Mouse (Mus musculus) MEL (cell line): ENCODE data around the gene Nudt3. TPM values are rescaled to one million over a fixed set of nuclear protein-coding genes. Genes with fewer than 3 reads are reported as not detected.
A peak's percentile ranks its signal among the peaks of the same experiment; 100 is the strongest.

Source experiments
- DNase-seq: peaks from one replicate; pipeline ENCODE4 v3.0.0; 2011; ENCODE audit warnings: low read depth, low spot score
- H3K27ac ChIP-seq: 2 replicates; pipeline ENCODE4 v1.5.1; 2012; ENCODE audit warnings: low read depth, mild to moderate bottlenecking, control low read depth, low read length, moderate library complexity; ENCODE audit not compliant: control insufficient read depth
- H3K27me3 ChIP-seq, 2 experiments: fragments of 150-350 bp in 1 of 2; sonication (generic) in 1 of 2; 2 replicates each; pipeline ENCODE4 v1.6.1; 2012; ENCODE audit warnings: low read length in 2 of 2, mild to moderate bottlenecking in 2 of 2, improper control_type of control experiment in 1 of 2, moderate library complexity in 1 of 2; ENCODE audit not compliant: insufficient read depth in 2 of 2, control insufficient read depth in 1 of 2
- H3K36me3 ChIP-seq, 2 experiments: 2 replicates each; pipeline ENCODE4 v1.6.1; 2012 to 2014; ENCODE audit warnings: low read length in 2 of 2, improper control_type of control experiment in 1 of 2, inconsistent platforms in 1 of 2, mild to moderate bottlenecking in 1 of 2; ENCODE audit not compliant: insufficient read depth in 2 of 2, control insufficient read depth in 1 of 2
- H3K4me1 ChIP-seq, 2 experiments: fragments of 150-350 bp in 1 of 2; sonication (generic) in 1 of 2; 2 replicates each; pipeline ENCODE4 v1.6.1; 2012; ENCODE audit warnings: low read length in 2 of 2, improper control_type of control experiment in 1 of 2, mild to moderate bottlenecking in 1 of 2; ENCODE audit not compliant: insufficient read depth in 2 of 2, control insufficient read depth in 1 of 2
- H3K4me3 ChIP-seq, 2 experiments: fragments of 150-350 bp in 1 of 2; sonication (generic) in 1 of 2; 2 replicates each; pipeline ENCODE4 v1.5.1; 2012; ENCODE audit warnings: low read depth in 2 of 2, low read length in 2 of 2, mild to moderate bottlenecking in 2 of 2, moderate library complexity in 2 of 2, control low read depth in 1 of 2, improper control_type of control experiment in 1 of 2; ENCODE audit not compliant: control insufficient read depth in 1 of 2, insufficient read depth in 1 of 2
- H3K79me2 ChIP-seq: 2 replicates; pipeline ENCODE4 v1.6.1; 2012; ENCODE audit warnings: mild to moderate bottlenecking, low read length, moderate library complexity; ENCODE audit not compliant: control insufficient read depth, poor library complexity, insufficient read depth
- H3K9ac ChIP-seq: 2 replicates; pipeline ENCODE4 v1.6.1; 2012; ENCODE audit warnings: low read depth, mild to moderate bottlenecking, control low read depth, low read length, moderate library complexity; ENCODE audit not compliant: control insufficient read depth, poor library complexity, severe bottlenecking
- H3K9me3 ChIP-seq: fragments of 150-350 bp; sonication (generic); replicated peaks from 2 replicates; pipeline ENCODE4 v1.6.1; 2012; ENCODE audit warnings: mild to moderate bottlenecking, low read length, improper control_type of control experiment, moderate library complexity; ENCODE audit not compliant: insufficient read depth
- BHLHE40 ChIP-seq: IDR thresholded peaks from 2 replicates; pipeline ENCODE4 v1.6.1; 2012; ENCODE audit warnings: low read depth, mild to moderate bottlenecking, inconsistent platforms, low read length, improper control_type of control experiment, borderline replicate concordance
- CTCF ChIP-seq, 3 experiments: IDR thresholded peaks in 2 of 3; conservative IDR thresholded peaks in 1 of 3; 2 replicates each; pipeline ENCODE4 v1.5.1; 2011 to 2012; ENCODE audit warnings: low read length in 3 of 3, low read depth in 2 of 3, mild to moderate bottlenecking in 2 of 3, improper control_type of control experiment in 1 of 3, inconsistent platforms in 1 of 3, mixed read lengths in 1 of 3, moderate library complexity in 1 of 3; ENCODE audit not compliant: control insufficient read depth in 1 of 3, insufficient read depth in 1 of 3, poor library complexity in 1 of 3, severe bottlenecking in 1 of 3
- ELF1 ChIP-seq: IDR thresholded peaks from 2 replicates; pipeline ENCODE4 v1.6.1; 2014; ENCODE audit warnings: low read depth, mild to moderate bottlenecking, inconsistent platforms, low read length, improper control_type of control experiment, moderate library complexity
- EP300 ChIP-seq, 2 experiments: IDR thresholded peaks; 2 replicates each; pipeline ENCODE4 v1.6.1; 2011; ENCODE audit warnings: improper control_type of control experiment in 2 of 2, low read length in 2 of 2, low read depth in 1 of 2, mild to moderate bottlenecking in 1 of 2
- ETS1 ChIP-seq: IDR thresholded peaks from 2 replicates; pipeline ENCODE4 v1.6.1; 2012; ENCODE audit warnings: low read depth, mild to moderate bottlenecking, inconsistent platforms, low read length, improper control_type of control experiment, moderate library complexity
- GABPA ChIP-seq: IDR thresholded peaks from 2 replicates; pipeline ENCODE4 v1.6.1; 2012; ENCODE audit warnings: low read depth, mild to moderate bottlenecking, inconsistent platforms, low read length, improper control_type of control experiment, moderate library complexity
- GATA1 ChIP-seq: IDR thresholded peaks from 2 replicates; pipeline ENCODE4 v1.6.1; 2011; ENCODE audit warnings: low read depth, low read length, improper control_type of control experiment
- HCFC1 ChIP-seq: IDR thresholded peaks from 2 replicates; pipeline ENCODE4 v1.6.1; 2012; ENCODE audit warnings: low read depth, mild to moderate bottlenecking, inconsistent platforms, low read length, improper control_type of control experiment, moderate library complexity
- JUND ChIP-seq: IDR thresholded peaks from 2 replicates; pipeline ENCODE4 v1.6.1; 2011; ENCODE audit warnings: low read depth, mild to moderate bottlenecking, improper control_type of control experiment, low read length
- KAT2A ChIP-seq: conservative IDR thresholded peaks from 2 replicates; pipeline ENCODE4 v1.6.1; 2012; ENCODE audit warnings: low read depth, low read length, improper control_type of control experiment, inconsistent platforms
- MAFK ChIP-seq: IDR thresholded peaks from 2 replicates; pipeline ENCODE4 v1.6.1; 2011; ENCODE audit warnings: low read depth, mild to moderate bottlenecking, low read length, improper control_type of control experiment, borderline replicate concordance
- MAZ ChIP-seq: IDR thresholded peaks from 2 replicates; pipeline ENCODE4 v1.6.1; 2012; ENCODE audit warnings: low read depth, mild to moderate bottlenecking, inconsistent platforms, low read length, improper control_type of control experiment
- MXI1 ChIP-seq: IDR thresholded peaks from 2 replicates; pipeline ENCODE4 v1.6.1; 2011; ENCODE audit warnings: mild to moderate bottlenecking, low read depth, low read length, improper control_type of control experiment
- MYB ChIP-seq: IDR thresholded peaks from 2 replicates; pipeline ENCODE4 v1.6.1; 2011; ENCODE audit warnings: mild to moderate bottlenecking, low read depth, low read length, improper control_type of control experiment
- MYC ChIP-seq: IDR thresholded peaks from 2 replicates; pipeline ENCODE4 v1.6.1; 2011; ENCODE audit warnings: low read depth, mild to moderate bottlenecking, low read length, improper control_type of control experiment, moderate library complexity
- NELFE ChIP-seq: IDR thresholded peaks from 2 replicates; pipeline ENCODE4 v1.6.1; 2011; ENCODE audit warnings: low read depth, low read length, improper control_type of control experiment
- NRF1 ChIP-seq: IDR thresholded peaks from 2 replicates; pipeline ENCODE4 v1.6.1; 2014; ENCODE audit warnings: low read depth, mild to moderate bottlenecking, inconsistent platforms, low read length, improper control_type of control experiment, moderate library complexity; ENCODE audit not compliant: poor library complexity, insufficient read depth, severe bottlenecking
- POLR2A ChIP-seq, 2 experiments: IDR thresholded peaks; 2 replicates each; pipeline ENCODE4 v1.6.1; 2011 to 2012; ENCODE audit warnings: low read length in 2 of 2, mild to moderate bottlenecking in 2 of 2, control low read depth in 1 of 2, improper control_type of control experiment in 1 of 2, low read depth in 1 of 2, moderate library complexity in 1 of 2; ENCODE audit not compliant: control insufficient read depth in 1 of 2, insufficient read depth in 1 of 2, poor library complexity in 1 of 2
- POLR2AphosphoS5 ChIP-seq: IDR thresholded peaks from 2 replicates; pipeline ENCODE4 v1.6.1; 2012; ENCODE audit warnings: low read depth, borderline replicate concordance, mild to moderate bottlenecking, inconsistent platforms, low read length, moderate library complexity, mixed read lengths
- RAD21 ChIP-seq: IDR thresholded peaks from 2 replicates; pipeline ENCODE4 v1.6.1; 2011; ENCODE audit warnings: mild to moderate bottlenecking, low read depth, low read length, improper control_type of control experiment
- RCOR1 ChIP-seq: IDR thresholded peaks from 2 replicates; pipeline ENCODE4 v1.6.1; 2012; ENCODE audit warnings: low read depth, mild to moderate bottlenecking, inconsistent platforms, low read length, improper control_type of control experiment
- SIN3A ChIP-seq: IDR thresholded peaks from 2 replicates; pipeline ENCODE4 v1.6.1; 2012; ENCODE audit warnings: low read length, improper control_type of control experiment, inconsistent platforms
- SMC3 ChIP-seq: IDR thresholded peaks from 2 replicates; pipeline ENCODE4 v1.6.1; 2011; ENCODE audit warnings: low read depth, low read length, improper control_type of control experiment
- UBTF ChIP-seq: IDR thresholded peaks from 2 replicates; pipeline ENCODE4 v1.6.1; 2012; ENCODE audit warnings: low read depth, mild to moderate bottlenecking, inconsistent platforms, low read length, improper control_type of control experiment, moderate library complexity, borderline replicate concordance; ENCODE audit not compliant: insufficient read depth
- USF1 ChIP-seq: IDR thresholded peaks from 2 replicates; pipeline ENCODE4 v1.6.1; 2014; ENCODE audit warnings: low read depth, mild to moderate bottlenecking, inconsistent platforms, low read length, improper control_type of control experiment, moderate library complexity
- USF2 ChIP-seq, 2 experiments: IDR thresholded peaks; 2 replicates each; pipeline ENCODE4 v1.6.1; 2011 to 2012; ENCODE audit warnings: improper control_type of control experiment in 2 of 2, low read length in 2 of 2, borderline replicate concordance in 1 of 2, inconsistent platforms in 1 of 2, low read depth in 1 of 2, mild to moderate bottlenecking in 1 of 2; ENCODE audit not compliant: insufficient read depth in 1 of 2
- ZC3H11A ChIP-seq: IDR thresholded peaks from 2 replicates; pipeline ENCODE4 v1.6.1; 2012; ENCODE audit warnings: low read depth, mild to moderate bottlenecking, inconsistent platforms, low read length, improper control_type of control experiment
- ZKSCAN1 ChIP-seq: IDR thresholded peaks from 2 replicates; pipeline ENCODE4 v1.6.1; 2012; ENCODE audit warnings: low read depth, mild to moderate bottlenecking, inconsistent platforms, low read length, improper control_type of control experiment, moderate library complexity
- polyA plus RNA-seq, 2 experiments: library from polyadenylated mRNA; stranded (reverse) in 1 of 2; unstranded in 1 of 2; fragments of >175 nt in 1 of 2; fragments of >200 nt in 1 of 2; gene quantifications; 2 replicates each; pipeline versions ENCODE4 v1.2.1 to v1.2.4; 2012; ENCODE audit warnings: low replicate concordance in 2 of 2, low read depth in 1 of 2; ENCODE audit not compliant: insufficient read length in 2 of 2, insufficient read depth in 1 of 2, missing spikeins in 1 of 2
- total RNA-seq: library from RNA; depleted of rRNA; stranded (reverse); fragments of 300-350 nt; gene quantifications from 2 replicates; pipeline ENCODE4 v1.2.3, GENCODE M21; 2012

Gene Nudt3
- total and polyA plus RNA-seq, 3 experiments: 96.5 to 258 (median 97.0) TPM

- no peak overlapping the region for H3K4me3 ChIP-seq
- H3K4me1 ChIP-seq: peaks cover 9 to 20% of the 10 kb centered on the region in 2 experiments
- TF ChIP-seq HCFC1 (no peak), RAD21 (peak; percentile 36), CTCF (IDR thresholded peaks at IDR 0.05 in 2 of 3, conservative IDR thresholded peaks at IDR 0.05 in 1 of 3; ENCODE audit: control insufficient read depth in 1 of 3, insufficient read depth in 1 of 3, low read depth in 2 of 3, low read length in 3 of 3, poor library complexity in 1 of 3, severe bottlenecking in 1 of 3) (peak; percentile 58 to 63 (median 63)), MAFK (no peak), POLR2A (IDR thresholded peaks at IDR 0.05; ENCODE audit: control insufficient read depth in 1 of 2, insufficient read depth in 1 of 2, low read depth in 1 of 2, low read length in 2 of 2, poor library complexity in 1 of 2) (no peak), SMC3 (peak; percentile 47), NRF1 (no peak), ZC3H11A (peak; percentile 19; the same call in 1 of the 2 replicates), MYB (no peak)
- TF ChIP-seq, all 39 proteins: peak for 4
- Histone ChIP-seq H3K27me3 (no peaks in the 10 kb centered on the region), H3K36me3 (peaks cover 3 to 19% of the 10 kb centered on the region in 2 experiments; a peak in 3 of 4 replicates), H3K9ac (no peak overlapping the region), H3K79me2 (peaks cover 9% of the 10 kb centered on the region; the same call in 1 of the 2 replicates), H3K27ac (no peak overlapping the region), H3K9me3 (no peaks in the 10 kb centered on the region)
- DNase-seq: peak; percentile 58
Measured at GRCm38 (mm10) chr17:27591826-27592564, 31.3 kb downstream of the Nudt3 start.

GRCm38 (mm10) chr17:27588231-27588630 is 35.1 kb downstream of the Nudt3 start:
- peaks cover 3 to 27% of the 10 kb centered on the region in 2 experiments for H3K36me3 ChIP-seq
- peak overlapping the region; percentile 77 for H3K27ac ChIP-seq
- no peaks in the 10 kb centered on the region for H3K9me3 ChIP-seq
- peaks cover 7% of the 10 kb centered on the region; the same call in 1 of the 2 replicates for H3K79me2 ChIP-seq
- peak overlapping the region; percentile 52 for H3K9ac ChIP-seq
- no peak overlapping the region for H3K4me3 ChIP-seq
- peaks cover 18 to 25% of the 10 kb centered on the region in 2 experiments for H3K4me1 ChIP-seq
- H3K27me3 ChIP-seq: no peaks in the 10 kb centered on the region
- DNase-seq: peak; percentile 90
- 0 out of 2 replicates have a peak, but pooled peaks have one; percentile 30 for TF ChIP-seq UBTF
- no peak for TF ChIP-seq MYB
- TF ChIP-seq GATA1: peak; percentile 92
- TF ChIP-seq GABPA: no peak
- TF ChIP-seq MYC: no peak
- peak; percentile 47; the same call in 1 of the 2 replicates for TF ChIP-seq BHLHE40
- peak; percentile 84 for TF ChIP-seq SIN3A
- TF ChIP-seq NRF1: no peak
- TF ChIP-seq SMC3: no peak
- no peak for TF ChIP-seq POLR2AphosphoS5
- no peak for TF ChIP-seq JUND
- TF ChIP-seq ZKSCAN1: no peak
- TF ChIP-seq KAT2A: no peak
- TF ChIP-seq USF1: no peak
- peak; percentile 64; the same call in 1 of the 2 replicates for TF ChIP-seq ETS1
- TF ChIP-seq ELF1: peak; percentile 52; the same call in 1 of the 2 replicates
- peak; percentile 88 for TF ChIP-seq RCOR1
- no peak for TF ChIP-seq NELFE
- no peak for TF ChIP-seq CTCF (IDR thresholded peaks at IDR 0.05 in 2 of 3, conservative IDR thresholded peaks at IDR 0.05 in 1 of 3; ENCODE audit: control insufficient read depth in 1 of 3, insufficient read depth in 1 of 3, low read depth in 2 of 3, low read length in 3 of 3, poor library complexity in 1 of 3, severe bottlenecking in 1 of 3)
- no peak for TF ChIP-seq ZC3H11A
- peak; percentile 67 for TF ChIP-seq MXI1
- TF ChIP-seq RAD21: no peak
- no peak for TF ChIP-seq USF2 (IDR thresholded peaks at IDR 0.05; ENCODE audit: borderline replicate concordance in 1 of 2, insufficient read depth in 1 of 2, low read depth in 1 of 2, low read length in 2 of 2)
- TF ChIP-seq MAZ: no peak
- TF ChIP-seq EP300 (IDR thresholded peaks at IDR 0.05; ENCODE audit: low read depth in 1 of 2, low read length in 2 of 2): peak; percentile 72 to 77; a peak in 3 of 4 replicates
